Mouse (Mus musculus): ENCODE measurements around the gene Lrmda.

Gene Lrmda

DNA sequence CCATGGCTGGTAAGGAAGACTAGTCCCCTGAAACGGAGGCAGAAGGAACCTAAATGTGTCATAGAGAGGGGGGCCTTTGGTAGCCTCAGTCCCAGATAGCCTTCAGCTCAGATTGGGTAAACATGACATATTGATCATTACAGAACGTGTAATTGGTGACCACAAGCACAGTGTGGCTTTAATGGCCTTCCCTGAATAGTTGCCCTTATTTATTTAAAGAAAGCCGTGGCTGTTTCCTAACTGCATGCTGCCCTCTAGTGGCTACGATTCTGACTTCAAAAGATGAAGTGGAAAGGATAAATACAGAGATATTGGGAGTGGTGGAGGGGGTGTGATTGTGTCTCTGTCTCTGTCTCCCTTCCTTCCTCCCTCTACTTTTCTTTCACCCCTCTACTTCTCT is 1026.8 kb downstream of the Lrmda start:
- peak; percentile 64 to 81 for DNase-seq (ENCODE audit: low spot score in 2 of 2)

DNA sequence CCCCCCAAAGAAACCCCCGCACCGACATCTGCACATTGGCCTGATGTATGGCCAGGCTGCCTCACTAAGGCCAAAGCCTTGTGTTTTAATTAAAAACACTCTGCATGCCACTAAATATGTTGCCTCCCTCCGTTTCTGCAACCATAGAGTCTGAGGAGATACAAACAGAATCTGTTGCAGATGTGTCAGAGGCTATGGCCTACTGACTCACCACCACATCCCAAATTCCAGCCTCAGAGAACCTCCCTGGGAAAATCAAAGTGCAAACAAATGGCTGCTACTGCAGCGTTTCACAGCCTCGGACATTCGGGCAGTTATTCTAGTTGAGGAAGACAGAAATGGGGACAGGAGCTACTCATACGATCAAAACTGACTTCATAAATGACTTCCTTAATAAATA is 1031.9 kb downstream of the Lrmda start:
- no peak for DNase-seq (ENCODE audit: low spot score in 2 of 2)

DNA sequence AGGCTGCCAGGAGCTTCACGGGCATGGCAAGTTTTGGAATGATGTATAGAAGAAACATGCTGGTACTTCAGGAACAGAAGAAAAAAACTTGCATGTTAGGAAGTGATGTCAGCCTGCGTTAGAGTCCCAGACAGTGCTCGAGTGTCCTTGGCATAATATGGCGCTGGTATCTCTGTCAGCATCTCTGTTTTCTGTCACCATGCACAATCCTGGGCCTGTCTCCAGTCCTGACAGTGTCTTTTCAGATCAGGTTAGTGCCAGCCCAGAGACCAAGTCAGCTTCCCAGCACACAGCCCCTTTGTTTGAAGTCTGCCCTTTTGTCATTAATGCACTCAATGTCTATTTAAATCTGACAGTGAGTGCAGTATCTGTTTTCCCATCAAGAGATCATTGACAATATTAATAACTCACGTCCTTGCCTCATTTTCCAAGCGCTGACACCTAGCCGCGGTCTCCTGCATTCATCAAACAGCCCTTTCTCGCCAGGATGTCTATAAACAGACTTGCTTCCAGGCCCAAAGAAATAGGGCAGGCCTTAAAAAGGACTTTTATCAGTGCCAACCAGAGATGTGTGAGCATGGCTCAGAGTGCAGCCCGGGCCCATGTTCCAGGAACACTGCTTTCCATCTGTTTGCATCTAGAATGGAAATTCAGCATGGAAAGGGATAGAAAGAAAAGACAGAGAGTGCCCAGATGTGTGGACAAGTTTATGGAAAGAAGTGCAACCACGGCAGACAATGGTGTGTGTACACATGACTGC is 1033.5 kb downstream of the Lrmda start:
- peak in 1 of 2 experiments; percentile 7 for DNase-seq (ENCODE audit: low spot score in 2 of 2)

DNA sequence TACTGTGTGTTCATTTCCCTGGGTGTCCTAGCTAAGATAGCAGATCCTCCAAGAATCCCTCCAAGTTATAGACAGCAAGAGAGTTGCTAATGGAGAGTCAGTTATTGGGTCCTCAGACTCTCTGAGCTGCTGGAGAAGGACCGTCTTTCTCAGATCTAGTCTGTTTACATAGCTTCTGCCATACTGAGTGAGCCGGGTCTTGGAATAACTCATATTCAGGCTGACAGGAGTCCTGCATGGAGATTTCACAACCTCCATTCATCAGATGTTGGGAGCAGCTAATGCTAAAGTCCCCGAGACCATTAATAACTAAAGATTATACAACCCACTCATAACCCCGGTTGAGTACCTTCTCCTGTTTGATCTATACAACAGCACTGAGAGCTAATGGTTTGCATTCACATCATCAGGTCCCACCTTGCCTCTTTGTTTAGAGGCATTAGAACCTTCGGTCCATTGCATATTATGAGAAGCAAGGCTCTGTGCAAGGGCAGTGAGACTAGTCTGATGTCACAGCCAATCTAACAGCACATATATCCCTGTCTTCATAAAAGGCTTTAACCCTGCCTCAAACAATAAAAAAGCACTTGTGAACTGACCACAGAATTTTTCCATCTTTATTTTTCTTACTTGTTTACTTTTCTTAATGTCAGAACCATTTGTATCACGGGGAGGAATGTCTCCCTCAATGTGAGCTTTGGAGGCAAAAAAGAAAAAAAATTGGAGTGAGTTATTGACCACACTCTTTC is 1037.9 kb downstream of the Lrmda start:
- DNase-seq (ENCODE audit: low spot score in 2 of 2) = no peak

DNA sequence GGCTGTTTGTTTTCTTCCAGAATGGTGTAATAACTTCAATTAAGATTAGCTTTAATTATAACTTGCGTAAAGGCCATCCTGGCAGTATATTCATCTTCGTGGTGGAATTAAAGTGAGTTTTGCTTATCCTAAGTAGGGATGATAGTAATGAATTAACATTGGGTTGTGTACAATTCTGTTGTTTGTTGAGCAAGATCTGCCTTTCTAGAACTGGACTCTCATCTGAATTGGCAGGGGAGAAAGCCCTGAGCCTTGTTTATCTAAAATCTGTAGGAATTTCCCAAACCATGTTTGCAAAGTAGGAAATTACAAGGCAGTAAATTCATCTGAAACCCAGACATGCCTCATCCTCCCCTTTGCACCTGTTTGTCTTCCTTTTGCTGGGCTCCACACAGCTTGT is 1038.5 kb downstream of the Lrmda start:
- no peak for DNase-seq (ENCODE audit: low spot score in 2 of 2)

DNA sequence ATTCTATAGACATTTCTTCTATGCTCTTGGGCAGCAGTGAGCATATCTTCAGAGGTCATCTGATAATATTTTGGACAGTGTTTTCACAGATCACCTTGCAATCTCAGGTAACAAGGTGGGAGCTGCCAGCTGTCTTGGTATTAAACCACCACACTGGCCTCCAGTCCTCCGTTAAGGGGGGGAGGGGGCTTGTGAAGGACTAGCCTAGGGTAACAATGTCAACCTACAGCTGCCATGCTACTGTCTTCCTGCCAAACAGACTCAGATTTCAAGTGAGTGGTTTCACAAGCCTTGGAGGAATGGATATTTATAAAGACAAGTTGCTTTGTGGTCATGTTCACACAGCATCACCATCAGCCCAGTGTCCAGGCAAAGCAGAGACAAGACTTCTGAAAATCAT is 1059.2 kb downstream of the Lrmda start:
- no peak for DNase-seq (ENCODE audit: low spot score in 2 of 2)

DNA sequence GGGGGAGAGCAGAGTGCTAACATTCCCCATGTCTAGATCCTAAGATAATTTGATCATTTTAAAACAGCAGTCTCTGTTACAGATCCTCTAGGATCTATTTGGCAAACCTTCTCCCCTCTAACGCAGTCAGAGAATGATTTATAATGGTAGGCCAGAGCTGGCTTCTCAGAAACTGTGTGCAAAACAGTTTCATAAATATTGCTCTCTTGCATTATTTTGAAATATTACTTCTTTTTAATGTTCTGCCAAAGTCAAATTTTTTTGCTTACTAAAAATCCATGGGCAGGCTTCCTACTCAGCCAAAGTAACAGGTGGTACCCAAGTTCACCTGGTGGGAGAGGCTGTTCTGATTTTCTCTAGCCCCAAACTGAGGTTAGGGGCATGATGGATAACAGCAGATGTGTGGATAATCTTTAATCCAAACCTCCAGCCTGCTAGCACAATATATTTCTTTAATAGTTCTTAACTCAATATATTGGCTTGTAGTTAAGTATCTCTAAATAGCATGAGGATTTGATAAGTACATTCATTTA is 1064.8 kb downstream of the Lrmda start:
- DNase-seq (ENCODE audit: low spot score in 2 of 2) = no peak

DNA sequence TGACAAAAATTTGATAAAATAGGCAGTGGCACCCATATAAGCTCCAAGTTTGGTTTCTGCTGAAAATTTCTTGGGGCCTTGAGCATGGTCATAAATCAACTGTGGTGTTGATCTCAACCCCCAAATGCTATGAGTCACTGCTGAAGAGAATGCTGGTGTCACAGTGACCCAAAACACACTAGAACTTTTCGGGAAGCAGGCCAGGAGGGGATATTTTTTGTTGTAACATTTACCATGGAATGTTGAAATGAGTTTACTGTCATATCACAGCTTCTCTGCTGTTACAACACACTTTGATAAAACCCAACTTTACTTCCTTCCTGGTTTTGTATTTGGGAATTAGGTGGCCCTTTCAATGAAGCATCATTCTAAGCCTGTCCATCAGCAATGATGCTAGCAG is 1065.3 kb downstream of the Lrmda start:
- DNase-seq (ENCODE audit: low spot score in 2 of 2) = no peak

DNA sequence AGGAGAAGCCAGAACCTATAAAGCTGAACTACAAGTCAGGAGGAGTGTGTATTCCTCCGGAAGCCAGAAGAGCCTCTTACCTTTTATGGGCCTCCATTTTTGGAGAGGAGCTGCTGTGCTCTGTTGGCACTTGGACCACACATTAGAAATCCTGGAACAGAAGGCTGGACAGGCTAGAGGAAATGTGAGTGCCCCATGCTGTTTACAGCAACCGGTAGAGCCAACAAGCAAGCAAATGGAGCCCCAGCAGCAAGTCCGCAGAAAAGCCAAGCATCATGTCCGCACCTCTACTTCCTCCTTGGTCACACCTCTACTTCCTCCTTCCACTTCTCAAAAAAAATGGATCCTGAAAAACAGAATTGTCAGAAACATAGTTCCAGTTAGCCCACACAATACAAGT is 1073.8 kb downstream of the Lrmda start:
- no peak for DNase-seq (ENCODE audit: low spot score in 2 of 2)

DNA sequence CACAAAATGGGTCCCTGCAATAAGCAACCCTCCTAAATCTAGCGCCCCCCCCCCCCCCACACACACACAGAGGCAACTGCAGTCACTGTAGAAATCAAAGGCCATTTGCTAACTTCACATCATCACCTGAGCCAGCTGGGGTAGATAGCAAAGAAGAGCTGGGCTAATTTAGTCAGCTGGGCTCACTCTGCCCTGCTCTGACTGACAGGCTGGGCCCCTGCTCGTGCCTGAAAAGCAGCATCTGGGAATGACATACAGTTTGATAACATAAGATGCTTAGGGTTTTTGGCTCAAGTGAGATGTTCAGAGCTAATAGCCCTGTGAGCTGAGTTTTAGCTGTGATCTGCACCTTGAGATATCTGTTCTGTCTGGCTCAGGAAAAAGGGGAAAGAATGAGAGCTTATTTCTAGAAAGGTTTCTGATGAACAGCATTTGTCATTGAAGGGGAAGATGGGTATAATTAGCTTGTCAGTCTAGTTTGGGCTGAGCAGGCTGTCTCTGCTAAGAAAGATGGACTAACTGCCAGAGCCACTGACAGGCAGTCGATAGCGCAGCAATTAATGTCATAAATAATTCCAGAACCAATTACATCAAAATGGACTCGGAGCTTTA is 1075.1 kb downstream of the Lrmda start:
- no peak for DNase-seq (ENCODE audit: low spot score in 2 of 2)

DNA sequence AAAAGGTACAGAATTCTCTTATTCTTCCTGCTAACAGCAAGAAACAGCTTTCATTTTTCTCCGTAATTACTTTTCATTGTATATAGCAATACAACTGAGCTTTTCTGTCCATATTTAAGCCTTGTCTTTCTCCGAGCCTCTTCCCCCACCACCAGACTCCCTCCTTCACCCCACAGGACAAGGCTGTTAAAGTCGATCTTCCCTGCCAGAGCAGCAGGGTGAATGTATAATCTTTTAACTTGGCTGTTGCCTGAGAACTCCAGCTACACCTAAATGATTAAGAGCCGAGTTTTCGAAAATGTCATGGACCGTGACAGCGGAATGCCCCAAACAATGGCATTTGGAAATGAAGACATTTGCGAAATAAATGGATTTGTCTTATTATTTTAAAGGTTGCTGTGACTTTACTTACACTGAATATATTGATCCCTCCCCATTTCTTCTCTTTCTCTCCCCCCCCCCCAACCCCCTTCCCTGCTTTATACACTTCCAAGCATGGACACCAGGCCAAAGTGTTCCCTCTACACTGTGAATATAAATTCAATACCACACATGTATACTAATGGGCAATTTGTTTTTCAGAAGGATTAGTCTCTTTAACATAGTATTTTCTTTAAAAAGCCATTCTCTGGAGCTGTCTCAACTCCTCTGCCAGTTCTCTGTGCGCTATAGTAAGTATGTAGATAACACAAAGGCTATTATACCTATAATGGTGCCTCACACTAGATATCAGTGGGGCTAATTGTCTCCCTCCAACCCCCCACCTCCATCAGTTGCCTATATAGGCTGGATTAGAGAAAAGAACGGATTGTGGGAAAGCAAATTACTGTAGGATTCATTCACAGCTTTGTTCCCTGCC is 1075.9 kb downstream of the Lrmda start:
- DNase-seq (ENCODE audit: low spot score in 2 of 2) = no peak

DNA sequence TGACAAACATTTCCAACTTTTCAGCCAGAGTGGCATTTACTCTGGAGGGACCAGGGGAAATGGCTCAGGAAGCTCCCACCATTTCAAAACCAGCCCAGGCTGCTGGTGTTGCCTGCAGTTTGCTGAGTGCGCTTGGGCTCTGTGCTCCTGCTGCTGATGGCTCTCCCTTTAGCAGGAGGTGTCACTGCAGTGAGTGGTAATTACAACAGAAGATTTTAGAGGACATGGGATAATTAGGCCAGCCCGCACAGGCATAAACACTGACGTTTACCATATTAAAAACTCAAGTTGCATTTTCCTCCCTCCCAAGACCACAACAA is 1076.5 kb downstream of the Lrmda start:
- no peak for DNase-seq (ENCODE audit: low spot score in 2 of 2)

DNA sequence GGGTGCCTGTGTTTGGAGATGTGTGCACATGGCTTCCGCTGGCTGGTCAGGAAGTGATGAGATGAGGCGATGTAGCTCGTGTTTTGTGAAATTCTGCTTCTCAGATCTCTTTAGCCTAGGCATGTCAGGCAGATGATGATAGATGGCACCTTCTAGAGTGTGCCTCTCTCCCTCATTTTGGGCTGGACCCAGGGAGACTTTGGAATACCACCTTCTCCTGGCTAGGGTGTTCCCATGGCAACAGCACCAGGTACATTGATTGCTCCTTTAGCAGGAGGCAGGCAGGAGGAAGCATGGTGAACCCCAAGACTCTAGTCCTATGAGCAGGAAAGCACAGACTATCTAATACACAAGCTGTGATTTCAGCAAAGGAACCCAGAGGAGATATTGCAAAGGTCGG is 1076.9 kb downstream of the Lrmda start:
- DNase-seq (ENCODE audit: low spot score in 2 of 2) = no peak
